ENCODE assay signal across 1 mouse cellular context in the genomic region with DNA sequence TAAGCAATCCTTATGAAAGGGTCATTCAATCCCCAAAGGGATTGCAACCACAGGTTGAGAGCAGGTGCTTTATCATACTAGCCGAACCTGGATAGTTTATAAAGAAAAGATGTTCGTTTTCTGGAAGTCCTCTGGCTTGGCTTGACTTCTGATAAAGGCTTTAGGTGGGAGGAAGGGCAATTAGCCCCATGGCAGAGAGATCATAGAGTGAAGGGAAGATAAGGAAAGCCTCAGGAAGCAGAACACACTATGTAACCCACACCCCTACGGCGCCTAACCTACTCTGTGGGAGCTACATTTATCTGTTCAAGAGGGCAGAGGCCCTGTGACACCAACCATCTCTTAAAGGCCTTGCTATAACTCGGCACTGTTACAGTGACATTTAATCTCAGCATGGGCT.
A peak's percentile ranks its signal among the peaks of the same experiment; 100 is the strongest.
TF ChIP-seq lines count a peak whose summit lies in the region.

No protein-coding gene starts in this region.

TF ChIP-seq in MEL, 35 proteins besides CTCF, POLR2A, EP300 and RAD21 (continued from another document):
- TF ChIP-seq ZC3H11A (IDR thresholded peaks at IDR 0.05; ENCODE audit: low read depth, low read length) = 0 out of 2 replicates have a peak, but pooled peaks have one; percentile 8
- TF ChIP-seq SIN3A (IDR thresholded peaks at IDR 0.05; ENCODE audit: low read length) = peak; percentile 82
- TF ChIP-seq TCF12 (IDR thresholded peaks at IDR 0.05; ENCODE audit: low read depth, low read length) = peak; percentile 82
- peak; percentile 29; the same call in 1 of the 2 replicates for TF ChIP-seq HCFC1 (IDR thresholded peaks at IDR 0.05; ENCODE audit: low read depth, low read length)
- TF ChIP-seq CHD1 (IDR thresholded peaks at IDR 0.05; ENCODE audit: low read depth, low read length) = no peak
- TF ChIP-seq CHD2 (IDR thresholded peaks at IDR 0.05; ENCODE audit: low read length) = peak; percentile 27; the same call in 1 of the 2 replicates
- TF ChIP-seq TAL1 (IDR thresholded peaks at IDR 0.05; ENCODE audit: low read length) = no peak
- no peak for TF ChIP-seq UBTF (IDR thresholded peaks at IDR 0.05; ENCODE audit: borderline replicate concordance, insufficient read depth, low read depth, low read length)
- no peak for TF ChIP-seq NRF1 (IDR thresholded peaks at IDR 0.05; ENCODE audit: insufficient read depth, low read depth, low read length, poor library complexity, severe bottlenecking)
- TF ChIP-seq BHLHE40 (IDR thresholded peaks at IDR 0.05; ENCODE audit: borderline replicate concordance, low read depth, low read length) = no peak
- TF ChIP-seq NELFE (IDR thresholded peaks at IDR 0.05; ENCODE audit: low read depth, low read length) = no peak; the same call in 1 of the 2 replicates
- no peak for TF ChIP-seq USF2 (IDR thresholded peaks at IDR 0.05; ENCODE audit: borderline replicate concordance in 1 of 2, insufficient read depth in 1 of 2, low read depth in 1 of 2, low read length in 2 of 2)
- no peak for TF ChIP-seq SMC3 (IDR thresholded peaks at IDR 0.05; ENCODE audit: low read depth, low read length)
- TF ChIP-seq E2F4 (IDR thresholded peaks at IDR 0.05; ENCODE audit: borderline replicate concordance, low read depth, low read length) = no peak
- no peak for TF ChIP-seq KAT2A (conservative IDR thresholded peaks at IDR 0.05; ENCODE audit: low read depth, low read length)
- peak; percentile 69; the same call in 1 of the 2 replicates for TF ChIP-seq JUND (IDR thresholded peaks at IDR 0.05; ENCODE audit: low read depth, low read length)
- TF ChIP-seq RCOR1 (IDR thresholded peaks at IDR 0.05; ENCODE audit: low read depth, low read length) = peak; percentile 74
- TF ChIP-seq GATA1 (IDR thresholded peaks at IDR 0.05; ENCODE audit: low read depth, low read length) = peak; percentile 90
- TF ChIP-seq MAFK (IDR thresholded peaks at IDR 0.05; ENCODE audit: borderline replicate concordance, low read depth, low read length) = no peak
